Mouse (Mus musculus): ENCODE data around the gene Nutf2-ps1.

DNA sequence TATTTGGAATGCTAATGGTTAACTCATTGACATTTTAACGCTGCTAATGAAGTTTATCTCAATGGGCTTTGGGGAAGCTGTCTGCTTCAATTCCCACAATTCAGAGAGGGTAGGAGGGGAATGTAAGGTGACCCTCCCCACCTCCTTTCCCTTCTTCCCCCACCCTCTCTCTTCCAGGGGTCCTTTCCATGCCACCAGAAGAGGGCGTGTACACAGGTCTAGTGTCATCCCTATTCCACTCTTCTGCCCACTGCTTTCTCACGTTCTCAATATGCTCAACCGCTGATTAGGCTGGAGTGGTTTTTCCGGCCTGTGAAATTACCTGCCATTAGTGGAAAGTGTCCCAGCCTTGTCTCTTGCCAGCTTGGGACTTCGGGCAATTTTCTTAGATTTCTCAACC is 32.0 kb downstream of the Nutf2-ps1 start:
- no peak for TF ChIP-seq CTCF (IDR thresholded peaks at IDR 0.05; ENCODE audit: borderline replicate concordance, insufficient read depth, low read length)
- TF ChIP-seq POLR2A (IDR thresholded peaks at IDR 0.05; ENCODE audit: low read depth, low read length), result no peak

All from embryonic fibroblast, embryonic 13.5 days (primary cell).